Mouse (Mus musculus) liver, embryonic 16.5 days (tissue): ENCODE results near the gene Kpna4. TPM values are rescaled to one million over a fixed set of nuclear protein-coding genes. Genes with fewer than 3 reads are reported as not detected.

Experiments used
- polyA plus RNA-seq: library from polyadenylated mRNA; unstranded; fragments of >200 nt; fragmentation: Nextera tagmentation; extraction: Ambion mirVana; gene quantifications from 2 replicates; pipeline ENCODE4 v1.2.1, GENCODE M21; 2015

Gene Kpna4
- polyA plus RNA-seq, 1 experiment from 2014 or later: 8.5 TPM

Other genes with a start within 250 kb of the Kpna4 start
- 6.6 and 7.4 TPM in 2 replicates for gene Ift80, start 122.5 kb downstream of the Kpna4 start, polyA plus RNA-seq
- 124 and 131 TPM in 2 replicates for gene Smc4, start 122.4 kb downstream of the Kpna4 start, polyA plus RNA-seq
- gene Trim59, start 82.4 kb downstream of the Kpna4 start, polyA plus RNA-seq: 143 and 145 TPM in 2 replicates
- gene Arl14, start 95.3 kb upstream of the Kpna4 start, polyA plus RNA-seq: not detected in 2 replicates
- 4.1 and 4.6 TPM in 2 replicates for gene Ppm1l, start 189.7 kb upstream of the Kpna4 start, polyA plus RNA-seq